Mouse (Mus musculus) MEL (cell line): ENCODE results near the gene Efr3b. TPM values are rescaled to one million over a fixed set of nuclear protein-coding genes. Genes with fewer than 3 reads are reported as not detected.

ENCODE experiments used
- DNase-seq: peaks from one replicate; pipeline ENCODE4 v3.0.0; 2011; ENCODE audit warnings: low read depth, low spot score
- H3K27ac ChIP-seq: 2 replicates; pipeline ENCODE4 v1.5.1; 2012; ENCODE audit warnings: low read depth, mild to moderate bottlenecking, control low read depth, low read length, moderate library complexity; ENCODE audit not compliant: control insufficient read depth
- H3K27me3 ChIP-seq, 2 experiments: fragments of 150-350 bp in 1 of 2; sonication (generic) in 1 of 2; 2 replicates each; pipeline ENCODE4 v1.6.1; 2012; ENCODE audit warnings: low read length in 2 of 2, mild to moderate bottlenecking in 2 of 2, improper control_type of control experiment in 1 of 2, moderate library complexity in 1 of 2; ENCODE audit not compliant: insufficient read depth in 2 of 2, control insufficient read depth in 1 of 2
- H3K36me3 ChIP-seq, 2 experiments: 2 replicates each; pipeline ENCODE4 v1.6.1; 2012 to 2014; ENCODE audit warnings: low read length in 2 of 2, improper control_type of control experiment in 1 of 2, inconsistent platforms in 1 of 2, mild to moderate bottlenecking in 1 of 2; ENCODE audit not compliant: insufficient read depth in 2 of 2, control insufficient read depth in 1 of 2
- H3K4me1 ChIP-seq, 2 experiments: fragments of 150-350 bp in 1 of 2; sonication (generic) in 1 of 2; 2 replicates each; pipeline ENCODE4 v1.6.1; 2012; ENCODE audit warnings: low read length in 2 of 2, improper control_type of control experiment in 1 of 2, mild to moderate bottlenecking in 1 of 2; ENCODE audit not compliant: insufficient read depth in 2 of 2, control insufficient read depth in 1 of 2
- H3K4me3 ChIP-seq, 2 experiments: fragments of 150-350 bp in 1 of 2; sonication (generic) in 1 of 2; 2 replicates each; pipeline ENCODE4 v1.5.1; 2012; ENCODE audit warnings: low read depth in 2 of 2, low read length in 2 of 2, mild to moderate bottlenecking in 2 of 2, moderate library complexity in 2 of 2, control low read depth in 1 of 2, improper control_type of control experiment in 1 of 2; ENCODE audit not compliant: control insufficient read depth in 1 of 2, insufficient read depth in 1 of 2
- H3K79me2 ChIP-seq: 2 replicates; pipeline ENCODE4 v1.6.1; 2012; ENCODE audit warnings: mild to moderate bottlenecking, low read length, moderate library complexity; ENCODE audit not compliant: control insufficient read depth, poor library complexity, insufficient read depth
- H3K9ac ChIP-seq: 2 replicates; pipeline ENCODE4 v1.6.1; 2012; ENCODE audit warnings: low read depth, mild to moderate bottlenecking, control low read depth, low read length, moderate library complexity; ENCODE audit not compliant: control insufficient read depth, poor library complexity, severe bottlenecking
- H3K9me3 ChIP-seq: fragments of 150-350 bp; sonication (generic); replicated peaks from 2 replicates; pipeline ENCODE4 v1.6.1; 2012; ENCODE audit warnings: mild to moderate bottlenecking, low read length, improper control_type of control experiment, moderate library complexity; ENCODE audit not compliant: insufficient read depth
- BHLHE40 ChIP-seq: IDR thresholded peaks from 2 replicates; pipeline ENCODE4 v1.6.1; 2012; ENCODE audit warnings: low read depth, mild to moderate bottlenecking, inconsistent platforms, low read length, improper control_type of control experiment, borderline replicate concordance
- CHD1 ChIP-seq: IDR thresholded peaks from 2 replicates; pipeline ENCODE4 v1.6.1; 2012; ENCODE audit warnings: low read depth, mild to moderate bottlenecking, inconsistent platforms, low read length, improper control_type of control experiment
- CTCF ChIP-seq, 3 experiments: IDR thresholded peaks in 2 of 3; conservative IDR thresholded peaks in 1 of 3; 2 replicates each; pipeline ENCODE4 v1.5.1; 2011 to 2012; ENCODE audit warnings: low read length in 3 of 3, low read depth in 2 of 3, mild to moderate bottlenecking in 2 of 3, improper control_type of control experiment in 1 of 3, inconsistent platforms in 1 of 3, mixed read lengths in 1 of 3, moderate library complexity in 1 of 3; ENCODE audit not compliant: control insufficient read depth in 1 of 3, insufficient read depth in 1 of 3, poor library complexity in 1 of 3, severe bottlenecking in 1 of 3
- E2F4 ChIP-seq: IDR thresholded peaks from 2 replicates; pipeline ENCODE4 v1.6.1; 2011; ENCODE audit warnings: low read depth, low read length, improper control_type of control experiment, borderline replicate concordance
- ELF1 ChIP-seq: IDR thresholded peaks from 2 replicates; pipeline ENCODE4 v1.6.1; 2014; ENCODE audit warnings: low read depth, mild to moderate bottlenecking, inconsistent platforms, low read length, improper control_type of control experiment, moderate library complexity
- EP300 ChIP-seq, 2 experiments: IDR thresholded peaks; 2 replicates each; pipeline ENCODE4 v1.6.1; 2011; ENCODE audit warnings: improper control_type of control experiment in 2 of 2, low read length in 2 of 2, low read depth in 1 of 2, mild to moderate bottlenecking in 1 of 2
- ETS1 ChIP-seq: IDR thresholded peaks from 2 replicates; pipeline ENCODE4 v1.6.1; 2012; ENCODE audit warnings: low read depth, mild to moderate bottlenecking, inconsistent platforms, low read length, improper control_type of control experiment, moderate library complexity
- GATA1 ChIP-seq: IDR thresholded peaks from 2 replicates; pipeline ENCODE4 v1.6.1; 2011; ENCODE audit warnings: low read depth, low read length, improper control_type of control experiment
- HCFC1 ChIP-seq: IDR thresholded peaks from 2 replicates; pipeline ENCODE4 v1.6.1; 2012; ENCODE audit warnings: low read depth, mild to moderate bottlenecking, inconsistent platforms, low read length, improper control_type of control experiment, moderate library complexity
- MAZ ChIP-seq: IDR thresholded peaks from 2 replicates; pipeline ENCODE4 v1.6.1; 2012; ENCODE audit warnings: low read depth, mild to moderate bottlenecking, inconsistent platforms, low read length, improper control_type of control experiment
- MXI1 ChIP-seq: IDR thresholded peaks from 2 replicates; pipeline ENCODE4 v1.6.1; 2011; ENCODE audit warnings: mild to moderate bottlenecking, low read depth, low read length, improper control_type of control experiment
- NELFE ChIP-seq: IDR thresholded peaks from 2 replicates; pipeline ENCODE4 v1.6.1; 2011; ENCODE audit warnings: low read depth, low read length, improper control_type of control experiment
- POLR2A ChIP-seq, 2 experiments: IDR thresholded peaks; 2 replicates each; pipeline ENCODE4 v1.6.1; 2011 to 2012; ENCODE audit warnings: low read length in 2 of 2, mild to moderate bottlenecking in 2 of 2, control low read depth in 1 of 2, improper control_type of control experiment in 1 of 2, low read depth in 1 of 2, moderate library complexity in 1 of 2; ENCODE audit not compliant: control insufficient read depth in 1 of 2, insufficient read depth in 1 of 2, poor library complexity in 1 of 2
- POLR2AphosphoS2 ChIP-seq: IDR thresholded peaks from 2 replicates; pipeline ENCODE4 v1.6.1; 2011; ENCODE audit warnings: low read length, improper control_type of control experiment
- RAD21 ChIP-seq: IDR thresholded peaks from 2 replicates; pipeline ENCODE4 v1.6.1; 2011; ENCODE audit warnings: mild to moderate bottlenecking, low read depth, low read length, improper control_type of control experiment
- RCOR1 ChIP-seq: IDR thresholded peaks from 2 replicates; pipeline ENCODE4 v1.6.1; 2012; ENCODE audit warnings: low read depth, mild to moderate bottlenecking, inconsistent platforms, low read length, improper control_type of control experiment
- SIN3A ChIP-seq: IDR thresholded peaks from 2 replicates; pipeline ENCODE4 v1.6.1; 2012; ENCODE audit warnings: low read length, improper control_type of control experiment, inconsistent platforms
- SMC3 ChIP-seq: IDR thresholded peaks from 2 replicates; pipeline ENCODE4 v1.6.1; 2011; ENCODE audit warnings: low read depth, low read length, improper control_type of control experiment
- TAL1 ChIP-seq: IDR thresholded peaks from 2 replicates; pipeline ENCODE4 v1.6.1; 2012; ENCODE audit warnings: mild to moderate bottlenecking, inconsistent platforms, low read length, moderate library complexity, mixed read lengths
- UBTF ChIP-seq: IDR thresholded peaks from 2 replicates; pipeline ENCODE4 v1.6.1; 2012; ENCODE audit warnings: low read depth, mild to moderate bottlenecking, inconsistent platforms, low read length, improper control_type of control experiment, moderate library complexity, borderline replicate concordance; ENCODE audit not compliant: insufficient read depth
- USF1 ChIP-seq: IDR thresholded peaks from 2 replicates; pipeline ENCODE4 v1.6.1; 2014; ENCODE audit warnings: low read depth, mild to moderate bottlenecking, inconsistent platforms, low read length, improper control_type of control experiment, moderate library complexity
- ZC3H11A ChIP-seq: IDR thresholded peaks from 2 replicates; pipeline ENCODE4 v1.6.1; 2012; ENCODE audit warnings: low read depth, mild to moderate bottlenecking, inconsistent platforms, low read length, improper control_type of control experiment
- ZMIZ1 ChIP-seq: IDR thresholded peaks from 2 replicates; pipeline ENCODE4 v1.6.1; 2012; ENCODE audit warnings: low read depth, mild to moderate bottlenecking, inconsistent platforms, low read length, improper control_type of control experiment, moderate library complexity
- ZNF384 ChIP-seq: IDR thresholded peaks from 2 replicates; pipeline ENCODE4 v1.6.1; 2012; ENCODE audit warnings: low read depth, mild to moderate bottlenecking, inconsistent platforms, low read length, improper control_type of control experiment
- polyA plus RNA-seq, 2 experiments: library from polyadenylated mRNA; stranded (reverse) in 1 of 2; unstranded in 1 of 2; fragments of >175 nt in 1 of 2; fragments of >200 nt in 1 of 2; gene quantifications; 2 replicates each; pipeline versions ENCODE4 v1.2.1 to v1.2.4; 2012; ENCODE audit warnings: low replicate concordance in 2 of 2, low read depth in 1 of 2; ENCODE audit not compliant: insufficient read length in 2 of 2, insufficient read depth in 1 of 2, missing spikeins in 1 of 2
- total RNA-seq: library from RNA; depleted of rRNA; stranded (reverse); fragments of 300-350 nt; gene quantifications from 2 replicates; pipeline ENCODE4 v1.2.3, GENCODE M21; 2012

Efr3b gene
- total and polyA plus RNA-seq, 3 experiments: 1.5 to 1.7 TPM; not detected in 1

DNA sequence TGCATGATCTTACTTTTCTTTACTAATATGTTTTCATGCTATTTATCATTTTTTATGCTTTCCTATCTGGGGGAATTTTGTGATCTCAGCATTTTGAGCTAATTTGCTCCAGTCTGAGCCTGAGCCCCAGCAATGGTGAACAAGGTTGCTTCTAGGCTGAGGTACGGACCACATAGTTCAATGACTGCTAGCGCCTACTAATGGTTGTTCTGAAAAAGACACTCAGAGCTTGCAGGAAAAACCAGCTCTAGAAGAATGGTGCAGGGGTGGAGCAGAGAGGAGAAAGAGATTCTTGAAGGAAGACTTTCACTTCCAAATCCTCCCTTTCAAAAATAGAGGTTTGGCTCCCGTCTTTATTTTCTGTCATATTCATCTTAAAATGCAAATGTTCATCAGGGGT is 82.4 kb downstream of the Efr3b start:
- H3K9me3 ChIP-seq: no peaks in the 10 kb centered on the region
- DNase-seq: peak; percentile 56
- H3K27me3 ChIP-seq: no peaks in the 10 kb centered on the region; a peak in 2 of 4 replicates
- no peak for TF ChIP-seq NELFE
- no peak for TF ChIP-seq POLR2AphosphoS2
- TF ChIP-seq ELF1: no peak
- TF ChIP-seq RAD21: peak; percentile 29
- 0 out of 2 replicates have a peak, but pooled peaks have one; percentile 11 for TF ChIP-seq ZC3H11A
- peak; percentile 37 to 78 (median 63) for TF ChIP-seq CTCF (IDR thresholded peaks at IDR 0.05 in 2 of 3, conservative IDR thresholded peaks at IDR 0.05 in 1 of 3; ENCODE audit: control insufficient read depth in 1 of 3, insufficient read depth in 1 of 3, low read depth in 2 of 3, low read length in 3 of 3, poor library complexity in 1 of 3, severe bottlenecking in 1 of 3)
- TF ChIP-seq SMC3: peak; percentile 43
- no peak for TF ChIP-seq BHLHE40
- TF ChIP-seq, all 39 proteins: peak for 4
- Histone ChIP-seq H3K79me2 (no peaks in the 10 kb centered on the region), H3K9ac (no peak overlapping the region), H3K36me3 (no peaks in the 10 kb centered on the region), H3K4me3 (no peak overlapping the region), H3K4me1 (no peaks in the 10 kb centered on the region), H3K27ac (no peak overlapping the region)

DNA sequence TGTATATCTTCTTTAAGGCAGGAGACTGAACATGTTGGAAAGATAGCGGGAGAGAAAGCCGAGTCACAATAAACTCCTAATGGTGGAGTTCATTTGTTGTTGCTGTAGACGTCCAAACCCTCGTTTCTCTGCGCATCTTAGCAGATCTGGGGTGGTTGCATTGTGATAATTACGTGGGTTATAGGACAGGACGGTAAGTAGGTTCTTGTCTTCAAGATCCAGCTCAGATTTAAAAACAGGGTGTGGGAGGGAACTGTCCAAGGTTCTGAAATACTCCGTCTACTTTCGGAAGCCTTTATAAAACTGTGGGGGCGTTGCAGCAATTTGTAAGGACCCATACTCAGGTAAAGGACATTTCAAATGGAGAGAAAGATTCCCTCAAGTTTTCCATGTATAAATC is 83.3 kb downstream of the Efr3b start:
- Histone ChIP-seq H3K79me2 (no peaks in the 10 kb centered on the region), H3K27me3 (no peaks in the 10 kb centered on the region; a peak in 2 of 4 replicates), H3K4me3 (no peak overlapping the region), H3K36me3 (no peaks in the 10 kb centered on the region), H3K4me1 (no peaks in the 10 kb centered on the region), H3K9me3 (no peaks in the 10 kb centered on the region), H3K9ac (no peak overlapping the region), H3K27ac (no peak overlapping the region)
- DNase-seq: peak; percentile 68
- TF ChIP-seq RCOR1 (peak; percentile 45; the same call in 1 of the 2 replicates), RAD21 (no peak), CTCF (IDR thresholded peaks at IDR 0.05 in 2 of 3, conservative IDR thresholded peaks at IDR 0.05 in 1 of 3; ENCODE audit: control insufficient read depth in 1 of 3, insufficient read depth in 1 of 3, low read depth in 2 of 3, low read length in 3 of 3, poor library complexity in 1 of 3, severe bottlenecking in 1 of 3) (no peak), SIN3A (peak; percentile 49; the same call in 1 of the 2 replicates), MXI1 (no peak)
- TF ChIP-seq, all 39 proteins: peak for 2

DNA sequence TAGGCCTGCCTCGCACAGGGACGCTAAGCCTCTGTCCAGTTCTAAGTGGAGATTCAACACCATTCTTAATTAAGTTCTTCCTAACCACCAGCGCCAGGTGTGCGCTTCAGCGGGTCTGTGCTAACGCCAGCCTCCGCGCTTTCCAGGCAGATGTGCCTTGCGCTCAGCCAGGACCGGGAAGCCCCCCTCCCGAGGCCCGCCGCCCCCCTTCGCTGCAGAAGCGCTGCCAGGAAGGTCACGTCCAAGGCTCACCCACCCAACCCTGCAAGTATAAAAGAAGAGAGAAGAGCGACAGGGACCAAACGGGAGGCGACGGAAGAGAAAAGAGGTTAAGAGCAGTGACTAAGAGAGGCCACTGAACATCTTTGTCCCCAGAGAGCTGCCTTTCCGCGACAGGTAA is 84.1 kb downstream of the Efr3b start, which contains the start of gene Pomc:
TSS of gene Pomc (plus strand) at position 301 of the 400 bp plus-strand sequence.
- no peaks in the 10 kb centered on the region for H3K9me3 ChIP-seq
- no peaks in the 10 kb centered on the region; a peak in 2 of 4 replicates for H3K27me3 ChIP-seq
- DNase-seq: no peak
- no peak within 1 kb of the TSS for H3K4me3 ChIP-seq
- no peaks in the 10 kb centered on the region for H3K4me1 ChIP-seq
- no peaks in the 10 kb centered on the region for H3K36me3 ChIP-seq
- no peak for TF ChIP-seq UBTF
- TF ChIP-seq ZNF384: no peak
- no peak for TF ChIP-seq TAL1
- TF ChIP-seq USF1: no peak
- no peak for TF ChIP-seq HCFC1
- TF ChIP-seq GATA1: no peak
- TF ChIP-seq CTCF (IDR thresholded peaks at IDR 0.05 in 2 of 3, conservative IDR thresholded peaks at IDR 0.05 in 1 of 3; ENCODE audit: control insufficient read depth in 1 of 3, insufficient read depth in 1 of 3, low read depth in 2 of 3, low read length in 3 of 3, poor library complexity in 1 of 3, severe bottlenecking in 1 of 3): no peak
- no peak for TF ChIP-seq ETS1
- no peak for TF ChIP-seq CHD1
- no peak for TF ChIP-seq EP300 (IDR thresholded peaks at IDR 0.05; ENCODE audit: low read depth in 1 of 2, low read length in 2 of 2)
- no peak for TF ChIP-seq MAZ
- TF ChIP-seq E2F4: no peak
- no peak for TF ChIP-seq POLR2A (IDR thresholded peaks at IDR 0.05; ENCODE audit: control insufficient read depth in 1 of 2, insufficient read depth in 1 of 2, low read depth in 1 of 2, low read length in 2 of 2, poor library complexity in 1 of 2)
- TF ChIP-seq ZMIZ1: no peak
- no peak within 1 kb of the TSS for H3K27ac ChIP-seq
- H3K79me2 ChIP-seq: no peaks in the 10 kb centered on the region
- H3K9ac ChIP-seq: no peak within 1 kb of the TSS
